Mouse (Mus musculus): ENCODE results near the gene Bcl11b. TPM values are rescaled to one million over a fixed set of nuclear protein-coding genes. Genes with fewer than 3 reads are reported as not detected.

Bcl11b gene
- polyA plus RNA-seq, 1 experiment = 19.7 TPM

DNA sequence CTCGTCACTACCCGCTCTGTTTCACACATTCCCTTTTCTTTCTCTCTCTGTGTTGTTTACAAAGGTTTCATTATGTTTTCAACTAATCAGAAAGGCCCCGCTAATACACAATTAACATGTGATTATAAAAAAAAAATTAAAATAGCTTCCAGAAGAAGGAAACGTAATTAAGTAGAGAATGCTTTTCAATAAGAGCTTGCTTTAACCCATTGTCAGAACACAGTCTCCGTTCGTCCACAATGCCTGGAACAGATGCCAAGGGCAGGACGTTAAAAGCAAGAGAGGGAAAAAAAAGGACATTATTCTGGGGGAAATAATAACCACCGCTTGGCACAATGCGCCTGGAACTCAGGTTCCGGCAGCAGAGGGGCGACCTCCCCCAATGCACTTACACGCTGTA, 71.3 kb downstream of the Bcl11b start:
- H3K4me1 ChIP-seq (ENCODE audit: control insufficient read depth, insufficient read depth, insufficient read length) = peaks cover 5% of the 10 kb centered on the region

DNA sequence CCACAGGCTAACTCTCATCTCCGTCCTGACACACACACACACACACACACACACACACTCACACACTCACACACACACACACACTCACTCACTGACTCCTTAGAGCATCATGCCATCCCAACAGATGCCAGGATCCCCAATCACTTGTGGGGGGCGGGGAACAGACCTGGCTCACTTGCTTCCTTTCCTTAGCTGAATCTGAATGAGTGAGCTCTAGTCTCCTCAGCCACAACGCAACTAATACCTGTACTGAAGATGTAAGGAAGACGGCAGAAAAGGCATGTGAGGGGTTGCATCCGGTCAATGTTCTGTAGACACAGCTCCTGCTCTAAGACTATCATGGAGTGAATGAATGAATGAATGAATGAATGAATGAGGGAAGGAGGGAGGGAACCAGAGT, 71.9 kb downstream of the Bcl11b start:
- Histone ChIP-seq H3K4me3 (ENCODE audit: extremely low read depth, insufficient read depth, insufficient read length) (no peak overlapping the region), H3K4me1 (ENCODE audit: control insufficient read depth, insufficient read depth, insufficient read length) (peaks cover 5% of the 10 kb centered on the region), H3K36me3 (ENCODE audit: control insufficient read depth, insufficient read depth, low read length) (no peaks in the 10 kb centered on the region), H3K27ac (ENCODE audit: insufficient read depth, low read length) (no peak overlapping the region), H3K27me3 (ENCODE audit: control insufficient read depth, insufficient read depth, low read length) (no peaks in the 10 kb centered on the region)
- TF ChIP-seq CTCF (IDR thresholded peaks at IDR 0.05; ENCODE audit: extremely low read depth, insufficient read depth, insufficient read length, insufficient replicate concordance) = no peak
- TF ChIP-seq POLR2A (IDR thresholded peaks at IDR 0.05; ENCODE audit: low read depth, low read length) = no peak
- no peak for DNase-seq (ENCODE audit: low read depth in 1 of 2, low spot score in 2 of 2)
- 72% methylated on average over 5 of the region's 5 CpGs for WGBS

More for the DNA sequence above, 71.3 kb downstream of the Bcl11b start:
- H3K4me3 ChIP-seq (ENCODE audit: extremely low read depth, insufficient read depth, insufficient read length) = no peak overlapping the region
- H3K27ac ChIP-seq (ENCODE audit: insufficient read depth, low read length) = no peak overlapping the region
- WGBS = 78% methylated on average over 12 of the region's 12 CpGs
- DNase-seq (ENCODE audit: low read depth in 1 of 2, low spot score in 2 of 2) = no peak
- no peak for TF ChIP-seq POLR2A (IDR thresholded peaks at IDR 0.05; ENCODE audit: low read depth, low read length)
- TF ChIP-seq CTCF (IDR thresholded peaks at IDR 0.05; ENCODE audit: extremely low read depth, insufficient read depth, insufficient read length, insufficient replicate concordance) = no peak
- no peaks in the 10 kb centered on the region for H3K36me3 ChIP-seq (ENCODE audit: control insufficient read depth, insufficient read depth, low read length)
- no peaks in the 10 kb centered on the region for H3K27me3 ChIP-seq (ENCODE audit: control insufficient read depth, insufficient read depth, low read length)

DNA sequence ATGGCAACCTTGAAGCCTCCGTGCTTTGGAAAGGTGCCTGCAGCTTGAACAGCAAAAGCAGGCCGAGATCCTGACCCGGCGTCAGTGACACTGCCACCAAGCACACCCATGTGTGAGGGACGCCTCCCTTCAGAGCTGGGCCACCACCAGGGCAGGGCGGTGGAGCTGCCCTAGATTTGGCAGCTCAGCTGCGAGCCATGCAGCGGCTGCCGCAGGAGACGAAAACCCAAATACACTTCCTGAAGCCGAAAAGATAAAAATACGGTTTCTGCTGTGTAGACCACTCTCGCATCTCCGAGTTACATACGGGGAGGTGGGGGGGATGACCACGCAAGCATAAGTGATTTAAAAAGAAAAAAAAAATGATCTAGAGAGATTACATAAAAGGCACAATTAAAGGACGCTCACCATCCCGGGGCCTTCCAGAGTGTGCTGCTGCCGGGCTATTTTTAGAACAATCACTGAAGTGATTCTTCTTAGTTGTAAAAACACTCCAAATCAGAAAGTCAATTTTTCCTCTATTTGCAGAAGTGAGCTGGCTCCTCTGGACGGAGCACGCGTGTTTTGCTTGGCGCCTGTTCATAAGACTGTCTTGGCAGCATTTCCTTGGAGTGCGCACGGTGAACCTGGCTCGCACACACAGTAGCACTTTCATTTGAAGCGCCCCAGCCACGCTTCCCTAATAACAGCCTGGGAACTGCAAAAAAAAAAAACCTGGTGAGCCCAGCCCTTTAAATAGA, 72.6 kb downstream of the Bcl11b start:
- Histone ChIP-seq H3K27me3 (ENCODE audit: control insufficient read depth, insufficient read depth, low read length) (no peaks in the 10 kb centered on the region), H3K27ac (ENCODE audit: insufficient read depth, low read length) (peak overlapping the region; percentile 57), H3K36me3 (ENCODE audit: control insufficient read depth, insufficient read depth, low read length) (no peaks in the 10 kb centered on the region), H3K4me1 (ENCODE audit: control insufficient read depth, insufficient read depth, insufficient read length) (peaks cover 9% of the 10 kb centered on the region), H3K4me3 (ENCODE audit: extremely low read depth, insufficient read depth, insufficient read length) (no peak overlapping the region)
- TF ChIP-seq POLR2A (IDR thresholded peaks at IDR 0.05; ENCODE audit: low read depth, low read length) (no peak), CTCF (IDR thresholded peaks at IDR 0.05; ENCODE audit: extremely low read depth, insufficient read depth, insufficient read length, insufficient replicate concordance) (no peak)
- 57% methylated on average over 28 of the region's 28 CpGs for WGBS
- no peak for DNase-seq (ENCODE audit: low read depth in 1 of 2, low spot score in 2 of 2)

DNA sequence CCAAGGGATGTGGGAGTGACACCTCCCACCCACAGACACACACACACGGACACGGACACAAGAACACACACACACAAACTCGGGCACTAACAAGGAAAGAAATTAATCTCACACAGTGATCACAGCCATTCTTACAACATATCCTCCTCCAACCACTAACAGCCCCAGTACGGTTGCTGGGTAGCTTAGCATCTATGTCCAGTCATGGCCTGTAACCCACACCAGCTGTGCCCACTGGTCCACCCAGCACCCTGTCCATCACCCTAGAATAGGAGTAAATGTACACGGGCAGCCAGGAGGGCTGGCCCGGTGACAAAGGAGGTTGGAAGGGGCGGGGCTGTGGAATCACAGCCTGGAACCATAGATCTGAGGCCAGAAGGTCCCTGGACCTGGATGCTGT, 74.5 kb downstream of the Bcl11b start:
- TF ChIP-seq CTCF (IDR thresholded peaks at IDR 0.05; ENCODE audit: extremely low read depth, insufficient read depth, insufficient read length, insufficient replicate concordance) (no peak), POLR2A (IDR thresholded peaks at IDR 0.05; ENCODE audit: low read depth, low read length) (no peak)
- 77% methylated on average over 7 of the region's 7 CpGs for WGBS

DNA sequence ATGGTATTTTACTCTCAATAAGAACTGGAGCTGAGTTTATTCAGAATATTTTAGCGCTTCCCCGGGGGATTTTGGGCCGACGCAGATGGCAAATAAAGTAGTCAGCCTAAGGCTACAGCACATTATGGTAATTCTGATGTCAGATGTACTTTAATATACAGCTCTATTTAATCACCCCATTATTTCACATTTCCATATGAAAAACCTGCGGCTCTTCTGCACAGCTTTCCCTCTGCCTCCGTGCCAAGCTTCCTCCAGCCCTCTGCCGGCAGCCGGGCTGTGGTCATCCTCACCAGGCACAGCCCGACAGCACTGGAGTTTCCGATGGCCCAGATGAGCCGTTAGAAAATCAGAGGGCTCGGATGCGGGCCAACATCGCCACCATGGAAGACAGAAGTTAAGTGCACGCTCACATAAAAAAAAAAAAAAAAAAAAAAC, 74.9 kb downstream of the Bcl11b start:
- 69% methylated on average over 15 of the region's 15 CpGs for WGBS
- DNase-seq (ENCODE audit: low read depth in 1 of 2, low spot score in 2 of 2) = no peak
- no peak for TF ChIP-seq CTCF (IDR thresholded peaks at IDR 0.05; ENCODE audit: extremely low read depth, insufficient read depth, insufficient read length, insufficient replicate concordance)
- TF ChIP-seq POLR2A (IDR thresholded peaks at IDR 0.05; ENCODE audit: low read depth, low read length) = no peak
- H3K36me3 ChIP-seq (ENCODE audit: control insufficient read depth, insufficient read depth, low read length) = no peaks in the 10 kb centered on the region
- H3K4me1 ChIP-seq (ENCODE audit: control insufficient read depth, insufficient read depth, insufficient read length) = peaks cover 9% of the 10 kb centered on the region
- H3K27ac ChIP-seq (ENCODE audit: insufficient read depth, low read length) = 0 out of 2 replicates have a peak overlapping the region, but pooled peaks have one; percentile 0
- no peak overlapping the region for H3K4me3 ChIP-seq (ENCODE audit: extremely low read depth, insufficient read depth, insufficient read length)
- no peaks in the 10 kb centered on the region for H3K27me3 ChIP-seq (ENCODE audit: control insufficient read depth, insufficient read depth, low read length)

More for the DNA sequence above, 74.5 kb downstream of the Bcl11b start:
- Histone ChIP-seq H3K4me3 (ENCODE audit: extremely low read depth, insufficient read depth, insufficient read length) (no peak overlapping the region), H3K36me3 (ENCODE audit: control insufficient read depth, insufficient read depth, low read length) (no peaks in the 10 kb centered on the region), H3K27ac (ENCODE audit: insufficient read depth, low read length) (0 out of 2 replicates have a peak overlapping the region, but pooled peaks have one; percentile 0), H3K4me1 (ENCODE audit: control insufficient read depth, insufficient read depth, insufficient read length) (peaks cover 9% of the 10 kb centered on the region), H3K27me3 (ENCODE audit: control insufficient read depth, insufficient read depth, low read length) (no peaks in the 10 kb centered on the region)
- no peak for DNase-seq (ENCODE audit: low read depth in 1 of 2, low spot score in 2 of 2)

DNA sequence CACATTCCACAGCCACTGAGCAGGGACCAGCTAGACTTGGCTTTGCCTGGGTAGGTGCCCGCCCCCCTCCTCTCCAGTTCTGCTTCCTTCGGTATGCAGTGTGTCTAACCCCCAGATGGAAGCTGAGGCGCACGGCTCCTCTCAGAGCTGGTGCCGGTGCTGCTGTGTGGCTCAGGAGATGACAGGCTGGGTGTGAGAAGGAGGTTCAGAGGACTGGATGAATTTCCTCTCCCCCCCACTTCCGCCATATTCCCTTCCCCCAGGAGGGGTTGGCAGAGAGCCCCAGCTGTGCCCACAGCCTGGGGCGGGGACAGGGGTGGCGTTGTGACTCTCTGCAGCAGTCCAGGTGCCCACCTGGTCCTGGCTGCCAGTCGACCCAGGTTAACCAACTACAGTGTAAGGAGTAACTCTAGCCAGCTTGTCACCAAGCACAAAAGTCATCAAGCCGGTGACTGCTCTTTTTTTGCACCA, 75.4 kb downstream of the Bcl11b start:
- TF ChIP-seq POLR2A (IDR thresholded peaks at IDR 0.05; ENCODE audit: low read depth, low read length) = no peak
- TF ChIP-seq CTCF (IDR thresholded peaks at IDR 0.05; ENCODE audit: extremely low read depth, insufficient read depth, insufficient read length, insufficient replicate concordance) = no peak
- H3K27ac ChIP-seq (ENCODE audit: insufficient read depth, low read length) = peak overlapping the region; percentile 57; the same call in 1 of the 2 replicates
- H3K27me3 ChIP-seq (ENCODE audit: control insufficient read depth, insufficient read depth, low read length) = no peaks in the 10 kb centered on the region
- no peaks in the 10 kb centered on the region for H3K36me3 ChIP-seq (ENCODE audit: control insufficient read depth, insufficient read depth, low read length)
- no peak overlapping the region for H3K4me3 ChIP-seq (ENCODE audit: extremely low read depth, insufficient read depth, insufficient read length)
- peak in 1 of 2 experiments; percentile 34 for DNase-seq (ENCODE audit: low read depth in 1 of 2, low spot score in 2 of 2)
- 56% methylated on average over 10 of the region's 10 CpGs for WGBS
- peaks cover 9% of the 10 kb centered on the region for H3K4me1 ChIP-seq (ENCODE audit: control insufficient read depth, insufficient read depth, insufficient read length)

Measured in spleen, adult 2 months (tissue).